Mouse (Mus musculus) bone marrow, adult 2 months (tissue): Measurements from ENCODE around the gene Prpsap1.

Experiments used
- CTCF ChIP-seq: fragments of 200-500 bp; IDR thresholded peaks from 2 replicates; pipeline ENCODE4 v1.5.1; 2011; ENCODE audit warnings: low read length, control low read depth; ENCODE audit not compliant: control insufficient read depth, insufficient read depth
- POLR2A ChIP-seq: fragments of 200-500 bp; IDR thresholded peaks from 2 replicates; pipeline ENCODE4 v1.6.1; 2011; ENCODE audit warnings: low read depth, mild to moderate bottlenecking, control low read depth, low read length, borderline replicate concordance; ENCODE audit not compliant: control insufficient read depth

GRCm38 (mm10) chr11:116530187-116531147, 36.5 kb upstream of the Prpsap1 start, which contains the start of gene Sphk1:
- TF ChIP-seq CTCF: no peak
- TF ChIP-seq POLR2A: no peak
